Mouse (Mus musculus) spleen, embryonic (tissue): ENCODE data around the gene Alg12.
"Not testable (repeated sequence)": the region's sequence is repeated elsewhere in the genome, so short reads cannot be mapped to it uniquely, and the experiment has no call there.

ENCODE experiments used
- CTCF ChIA-PET: fragments of 350-600 bp; sonication (Branson Sonifier 250); formaldehyde crosslinking; loops from one replicate; lab custom pipeline; 2022; lab: Charles Lee

Gene Alg12

DNA sequence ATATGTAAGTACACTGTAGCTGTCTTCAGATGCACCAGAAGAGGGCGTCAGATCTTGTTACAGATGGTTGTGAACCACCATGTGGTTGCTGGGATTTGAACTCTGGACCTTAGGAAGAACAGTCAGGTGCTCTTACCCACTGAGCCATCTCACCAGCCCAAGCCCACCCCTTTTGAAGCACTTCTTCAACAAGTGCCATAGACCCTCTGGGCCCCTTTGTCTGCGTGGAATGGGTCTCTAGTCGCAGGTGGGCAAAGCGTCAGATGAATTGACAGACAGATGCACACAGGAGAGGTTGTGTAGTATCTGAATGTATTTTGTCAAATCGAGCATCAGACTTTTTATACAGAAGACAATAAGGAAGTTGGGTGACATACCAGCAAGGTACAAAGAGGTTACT, 24.4 kb downstream of the Alg12 start:
- CTCF ChIA-PET: not testable (repeated sequence)

DNA sequence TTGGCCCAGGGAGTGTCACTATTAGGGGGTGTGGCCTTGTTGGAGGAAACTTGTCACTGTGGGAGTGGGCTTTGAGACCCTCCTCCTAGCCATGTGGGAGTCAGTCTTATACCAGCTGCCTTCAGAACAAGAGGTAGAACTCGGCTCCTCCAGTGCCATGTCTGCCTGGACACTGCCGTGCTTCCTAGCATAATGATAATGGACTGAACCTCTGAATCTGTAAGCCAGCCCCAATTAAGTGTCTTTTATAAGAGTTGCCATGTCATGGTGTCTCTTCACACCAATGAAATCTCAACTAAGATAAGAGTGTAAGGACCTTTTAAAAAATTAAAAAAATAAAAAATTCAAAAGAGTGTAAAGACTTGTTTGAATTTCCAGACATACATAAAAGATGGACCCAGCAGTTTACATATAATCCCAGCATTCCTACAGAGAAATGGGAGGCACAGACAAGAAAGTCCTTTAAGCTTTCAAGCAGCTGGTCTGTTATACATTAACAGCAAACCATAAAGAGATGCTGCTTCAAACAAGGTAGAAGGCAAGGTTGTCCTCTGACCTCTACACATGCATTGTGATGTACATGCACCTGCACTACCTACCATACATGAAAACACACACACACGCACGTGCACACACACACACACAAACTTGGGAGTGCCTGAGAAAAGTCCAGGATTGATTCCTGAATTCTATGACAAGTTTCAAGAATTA, 26.8 kb downstream of the Alg12 start:
- CTCF ChIA-PET: interaction anchor here (0.6 kb wide), 1 partner anchor 76 kb away, joined by 5 read pairs; no protein-coding TSS in a partner anchor

DNA sequence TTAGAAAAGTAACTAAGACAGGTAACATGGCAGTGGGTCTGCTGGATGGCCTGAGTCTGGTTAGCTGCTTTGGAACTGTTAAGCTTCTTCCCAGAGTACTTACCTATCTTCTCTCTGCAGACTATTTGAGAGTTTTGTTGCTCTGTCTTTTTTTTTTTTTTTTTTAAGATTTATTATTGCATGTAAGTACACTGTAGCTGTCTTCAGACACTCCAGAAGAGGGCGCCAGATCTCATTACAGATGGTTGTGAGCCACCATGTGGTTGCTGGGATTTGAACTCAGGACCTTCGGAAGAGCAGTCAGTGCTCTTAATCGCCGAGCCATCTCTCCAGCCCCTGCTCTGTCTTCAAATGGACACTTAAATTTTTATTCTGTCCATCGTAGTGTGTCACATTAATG, 44.5 kb downstream of the Alg12 start:
- CTCF ChIA-PET: not testable (repeated sequence)

DNA sequence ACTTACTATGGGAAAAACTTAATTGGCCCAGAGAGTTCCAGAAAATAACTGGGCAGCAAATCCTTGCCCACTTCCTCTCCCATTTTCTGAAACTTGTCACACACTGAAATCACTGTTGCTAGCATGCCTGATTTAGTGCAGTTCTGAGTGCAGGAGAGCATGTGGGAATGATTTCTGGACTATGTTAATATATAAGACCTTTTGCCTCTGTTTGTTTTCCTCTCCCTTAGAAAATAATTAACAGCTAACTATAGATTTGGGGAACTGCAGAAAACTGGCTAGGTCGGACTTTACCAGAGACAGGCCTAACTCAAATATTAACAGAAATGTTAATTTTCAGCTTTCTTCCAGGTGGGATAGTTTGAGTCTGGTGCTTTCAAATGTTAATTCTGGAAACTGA, 50.6 kb downstream of the Alg12 start:
- CTCF ChIA-PET: no interaction called here

GRCm38 (mm10) chr15:88766139-88766538, 53.0 kb downstream of the Alg12 start:
- CTCF ChIA-PET: not testable (repeated sequence)

- CTCF ChIA-PET: no interaction called here
Observed at GRCm38 (mm10) chr15:88761551-88761950, 57.6 kb downstream of the Alg12 start.

GRCm38 (mm10) chr15:88758061-88758460, 61.1 kb downstream of the Alg12 start:
- CTCF ChIA-PET: interaction anchor here (0.6 kb wide), 1 partner anchor 465 kb away, joined by 5 read pairs; no protein-coding TSS in a partner anchor

DNA sequence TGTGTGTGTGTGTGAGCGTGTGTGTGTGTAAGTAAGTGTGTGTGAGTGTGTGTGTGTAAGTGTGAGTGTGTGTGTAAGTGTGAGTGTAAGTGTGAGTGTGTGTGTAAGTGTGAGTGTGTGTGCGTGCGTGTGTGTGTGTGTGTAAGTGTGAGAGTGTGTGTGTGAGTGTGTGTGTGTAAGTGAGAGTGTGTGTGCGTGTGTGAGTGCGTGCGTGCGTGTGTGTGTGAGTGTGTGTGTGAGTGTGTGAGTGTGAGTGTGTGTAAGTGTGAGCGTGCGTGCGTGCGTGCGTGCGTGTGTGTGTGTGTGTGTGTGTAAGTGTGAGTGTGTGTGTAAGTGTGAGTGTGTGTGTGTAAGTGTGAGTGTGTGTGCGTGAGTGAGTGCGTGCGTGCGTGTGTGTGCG, 63.4 kb downstream of the Alg12 start:
- CTCF ChIA-PET: interaction anchor here (0.9 kb wide), 1 partner anchor 11 kb away, joined by 7 read pairs; no protein-coding TSS in a partner anchor
